Mouse (Mus musculus): ENCODE data around the gene Aatf. TPM values are rescaled to one million over a fixed set of nuclear protein-coding genes. Genes with fewer than 3 reads are reported as not detected.

Gene Aatf
- polyA plus RNA-seq, 1 experiment from 2014 or later, result 51.5 TPM

GRCm38 (mm10) chr11:84519576-84520268 lies 6.4 kb upstream of the Aatf start:
- H3K9me3 ChIP-seq, result no peaks in the 10 kb centered on the region
- no peak overlapping the region for H3K9ac ChIP-seq
- WGBS, result 6% methylated on average over 34 of the region's 34 CpGs
- H3K27ac ChIP-seq, result no peak overlapping the region
- ATAC-seq (ENCODE audit: insufficient number of reproducible peaks, low FRiP score, low TSS enrichment, low read depth), result no peak
- H3K4me1 ChIP-seq, result peaks cover 19% of the 10 kb centered on the region
- peaks cover 91% of the 10 kb centered on the region for H3K27me3 ChIP-seq
- no peak overlapping the region for H3K4me2 ChIP-seq
- no peaks in the 10 kb centered on the region for H3K36me3 ChIP-seq
- peak overlapping the region; percentile 8; the same call in 1 of the 2 replicates for H3K4me3 ChIP-seq

GRCm38 (mm10) chr11:84519036-84519435 lies 5.7 kb upstream of the Aatf start:
- no peaks in the 10 kb centered on the region for H3K9me3 ChIP-seq
- peaks cover 91% of the 10 kb centered on the region for H3K27me3 ChIP-seq
- ATAC-seq (ENCODE audit: insufficient number of reproducible peaks, low FRiP score, low TSS enrichment, low read depth), result no peak
- WGBS, result 21% methylated on average over 12 of the region's 12 CpGs
- H3K36me3 ChIP-seq, result no peaks in the 10 kb centered on the region
- peaks cover 14% of the 10 kb centered on the region for H3K4me1 ChIP-seq
- no peak overlapping the region for H3K4me2 ChIP-seq
- no peak overlapping the region for H3K27ac ChIP-seq
- H3K9ac ChIP-seq, result no peak overlapping the region
- H3K4me3 ChIP-seq, result no peak overlapping the region

- Histone ChIP-seq H3K4me3 (no peak overlapping the region), H3K36me3 (no peaks in the 10 kb centered on the region), H3K4me1 (peaks cover 16% of the 10 kb centered on the region), H3K9ac (no peak overlapping the region), H3K27ac (no peak overlapping the region), H3K27me3 (peaks cover 83% of the 10 kb centered on the region), H3K4me2 (no peak overlapping the region), H3K9me3 (no peaks in the 10 kb centered on the region)
- no peak for ATAC-seq (ENCODE audit: insufficient number of reproducible peaks, low FRiP score, low TSS enrichment, low read depth)
- 42% methylated on average over 5 of the region's 5 CpGs for WGBS
These were observed 4.9 kb upstream of the Aatf start for GRCm38 (mm10) chr11:84518261-84518660.

GRCm38 (mm10) chr11:84517431-84517830 lies 4.1 kb upstream of the Aatf start:
- Histone ChIP-seq H3K9ac (no peak overlapping the region), H3K4me3 (no peak overlapping the region), H3K36me3 (no peaks in the 10 kb centered on the region), H3K27ac (no peak overlapping the region), H3K27me3 (peaks cover 75% of the 10 kb centered on the region), H3K4me1 (peaks cover 14% of the 10 kb centered on the region), H3K4me2 (no peak overlapping the region), H3K9me3 (no peaks in the 10 kb centered on the region)
- 24% methylated on average over 2 of the region's 2 CpGs for WGBS
- no peak for ATAC-seq (ENCODE audit: insufficient number of reproducible peaks, low FRiP score, low TSS enrichment, low read depth)

- H3K36me3 ChIP-seq, result no peaks in the 10 kb centered on the region
- no peak overlapping the region for H3K27ac ChIP-seq
- H3K4me2 ChIP-seq, result no peak overlapping the region
- H3K27me3 ChIP-seq, result peaks cover 67% of the 10 kb centered on the region
- no peak for ATAC-seq (ENCODE audit: insufficient number of reproducible peaks, low FRiP score, low TSS enrichment, low read depth)
- H3K9ac ChIP-seq, result no peak overlapping the region
- peaks cover 15% of the 10 kb centered on the region for H3K4me1 ChIP-seq
- WGBS, result 10% methylated on average over 14 of the region's 14 CpGs
- H3K9me3 ChIP-seq, result no peaks in the 10 kb centered on the region
- no peak overlapping the region for H3K4me3 ChIP-seq
These were observed 3.3 kb upstream of the Aatf start for GRCm38 (mm10) chr11:84516501-84517240.

GRCm38 (mm10) chr11:84512031-84512430 lies 1.3 kb downstream of the Aatf start:
- WGBS, result 71% methylated on average over 1 of the region's 1 CpGs
- no peak for ATAC-seq (ENCODE audit: insufficient number of reproducible peaks, low FRiP score, low TSS enrichment, low read depth)
- peaks cover 29% of the 10 kb centered on the region for H3K27me3 ChIP-seq
- no peak overlapping the region for H3K9ac ChIP-seq
- H3K9me3 ChIP-seq, result no peaks in the 10 kb centered on the region
- no peak overlapping the region for H3K27ac ChIP-seq
- peak overlapping the region; percentile 74; the same call in 1 of the 2 replicates for H3K4me3 ChIP-seq
- H3K4me1 ChIP-seq, result peaks cover 12% of the 10 kb centered on the region; the same call in 1 of the 2 replicates
- peak overlapping the region; percentile 71; the same call in 1 of the 2 replicates for H3K4me2 ChIP-seq
- peaks cover 16% of the 10 kb centered on the region for H3K36me3 ChIP-seq

- no peak overlapping the region for H3K27ac ChIP-seq
- peaks cover 38% of the 10 kb centered on the region for H3K36me3 ChIP-seq
- H3K4me2 ChIP-seq, result no peak overlapping the region
- no peak for ATAC-seq (ENCODE audit: insufficient number of reproducible peaks, low FRiP score, low TSS enrichment, low read depth)
- H3K4me3 ChIP-seq, result no peak overlapping the region
- H3K9me3 ChIP-seq, result no peaks in the 10 kb centered on the region
- H3K27me3 ChIP-seq, result no peaks in the 10 kb centered on the region
- 97% methylated on average over 1 of the region's 1 CpGs for WGBS
- no peaks in the 10 kb centered on the region for H3K4me1 ChIP-seq
- no peak overlapping the region for H3K9ac ChIP-seq
These were observed 9.0 kb downstream of the Aatf start for GRCm38 (mm10) chr11:84504296-84504695.

GRCm38 (mm10) chr11:84497944-84498343 lies 15.4 kb downstream of the Aatf start:
- Histone ChIP-seq H3K36me3 (peaks cover 20% of the 10 kb centered on the region), H3K4me2 (no peak overlapping the region)
- WGBS, result 59% methylated on average over 2 of the region's 2 CpGs

GRCm38 (mm10) chr11:84496901-84497300 lies 16.4 kb downstream of the Aatf start:
- no peak for ATAC-seq (ENCODE audit: insufficient number of reproducible peaks, low FRiP score, low TSS enrichment, low read depth)
- no peak overlapping the region for H3K9ac ChIP-seq
- peaks cover 24% of the 10 kb centered on the region for H3K36me3 ChIP-seq
- H3K4me1 ChIP-seq, result no peaks in the 10 kb centered on the region
- H3K27ac ChIP-seq, result no peak overlapping the region
- H3K9me3 ChIP-seq, result no peaks in the 10 kb centered on the region
- no peak overlapping the region for H3K4me2 ChIP-seq
- H3K4me3 ChIP-seq, result no peak overlapping the region
- H3K27me3 ChIP-seq, result no peaks in the 10 kb centered on the region

More at GRCm38 (mm10) chr11:84497944-84498343, 15.4 kb downstream of the Aatf start:
- Histone ChIP-seq H3K4me3 (no peak overlapping the region), H3K27me3 (no peaks in the 10 kb centered on the region), H3K4me1 (no peaks in the 10 kb centered on the region), H3K9me3 (no peaks in the 10 kb centered on the region), H3K27ac (no peak overlapping the region), H3K9ac (no peak overlapping the region)
- ATAC-seq (ENCODE audit: insufficient number of reproducible peaks, low FRiP score, low TSS enrichment, low read depth), result no peak

GRCm38 (mm10) chr11:84495774-84496173 lies 17.5 kb downstream of the Aatf start:
- WGBS, result 59% methylated on average over 4 of the region's 4 CpGs
- Histone ChIP-seq H3K4me1 (no peaks in the 10 kb centered on the region), H3K4me2 (no peak overlapping the region), H3K36me3 (peaks cover 31% of the 10 kb centered on the region), H3K9me3 (no peaks in the 10 kb centered on the region), H3K27me3 (no peaks in the 10 kb centered on the region), H3K9ac (no peak overlapping the region), H3K27ac (no peak overlapping the region), H3K4me3 (no peak overlapping the region)
- ATAC-seq (ENCODE audit: insufficient number of reproducible peaks, low FRiP score, low TSS enrichment, low read depth), result no peak

- no peak for ATAC-seq (ENCODE audit: insufficient number of reproducible peaks, low FRiP score, low TSS enrichment, low read depth)
- no peaks in the 10 kb centered on the region for H3K36me3 ChIP-seq
- no peak overlapping the region for H3K4me3 ChIP-seq
- H3K27ac ChIP-seq, result no peak overlapping the region
- 48% methylated on average over 7 of the region's 7 CpGs for WGBS
- H3K4me1 ChIP-seq, result no peaks in the 10 kb centered on the region
- H3K9me3 ChIP-seq, result no peaks in the 10 kb centered on the region
- no peaks in the 10 kb centered on the region for H3K27me3 ChIP-seq
- H3K4me2 ChIP-seq, result no peak overlapping the region
- no peak overlapping the region for H3K9ac ChIP-seq
These were observed 31.7 kb downstream of the Aatf start for GRCm38 (mm10) chr11:84481661-84482060.

GRCm38 (mm10) chr11:84480451-84480850 lies 32.9 kb downstream of the Aatf start:
- no peaks in the 10 kb centered on the region for H3K36me3 ChIP-seq
- H3K27ac ChIP-seq, result no peak overlapping the region
- no peaks in the 10 kb centered on the region for H3K27me3 ChIP-seq
- H3K9ac ChIP-seq, result no peak overlapping the region
- 63% methylated on average over 3 of the region's 3 CpGs for WGBS
- no peak overlapping the region for H3K4me2 ChIP-seq
- H3K4me1 ChIP-seq, result no peaks in the 10 kb centered on the region
- no peaks in the 10 kb centered on the region for H3K9me3 ChIP-seq
- ATAC-seq (ENCODE audit: insufficient number of reproducible peaks, low FRiP score, low TSS enrichment, low read depth), result no peak
- H3K4me3 ChIP-seq, result no peak overlapping the region
